Comparison of ENCODE assay signal across 8 mouse cellular contexts in genomic region chr3:41295150-41295549, GRCm38 (mm10).
DNase-seq lines count a peak whose midpoint lies in the region; ATAC-seq and TF ChIP-seq lines count a peak whose summit lies in the region.

No protein-coding gene starts in this region.

- 53% methylated on average over 8 of the region's 8 CpGs for WGBS in forebrain, embryonic 16.5 days
- 71% methylated on average over 8 of the region's 8 CpGs for WGBS in forebrain, embryonic 11.5 days
- 54% methylated on average over 8 of the region's 8 CpGs for WGBS in intestine, postnatal 0 days
- WGBS in midbrain, embryonic 15.5 days, result 73% methylated on average over 8 of the region's 8 CpGs

- no peak for DNase-seq in forebrain, embryonic 11.5 days (ENCODE audit: low spot score)
- DNase-seq in urinary bladder, postnatal 14 days (ENCODE audit: low spot score), result peak; percentile 43
- no peak for DNase-seq in urinary bladder, postnatal 25 days (ENCODE audit: low spot score)
- peak; percentile 65 for DNase-seq in heart, postnatal 4 days

- TF ChIP-seq CTCF in intestine, postnatal 0 days (IDR thresholded peaks at IDR 0.05; ENCODE audit: low read depth), result no peak

- no peak overlapping the region for H3K27ac ChIP-seq in forebrain, embryonic 16.5 days (ENCODE audit: low read length)
- H3K27ac ChIP-seq in forebrain, embryonic 11.5 days (ENCODE audit: low read depth, low read length), result no peak overlapping the region
- no peak overlapping the region for H3K27ac ChIP-seq in intestine, postnatal 0 days (ENCODE audit: low read depth, low read length)
- no peak overlapping the region for H3K27ac ChIP-seq in midbrain, embryonic 15.5 days

- 0 out of 2 replicates have a peak, but pooled peaks have one; percentile 40 for ATAC-seq in forebrain, embryonic 16.5 days
- no peak for ATAC-seq in forebrain, embryonic 11.5 days (replicated peaks; ENCODE audit: low FRiP score)
- ATAC-seq in intestine, postnatal 0 days, result no peak
- ATAC-seq in midbrain, embryonic 15.5 days (replicated peaks), result no peak
- ATAC-seq in erythroid progenitor cell, adult 5-6 weeks (replicated peaks; ENCODE audit: low FRiP score, poor library complexity, severe bottlenecking), result no peak

- 0 out of 2 replicates have a peak, but pooled peaks cover 2% of the 10 kb centered on the region for H3K4me1 ChIP-seq in forebrain, embryonic 16.5 days (replicated peaks; ENCODE audit: control insufficient read depth, insufficient read depth, low read length)
- H3K4me1 ChIP-seq in forebrain, embryonic 11.5 days (replicated peaks; ENCODE audit: control insufficient read depth, insufficient read depth, low read length), result no peaks in the 10 kb centered on the region
- peaks cover 5% of the 10 kb centered on the region; the same call in 1 of the 2 replicates for H3K4me1 ChIP-seq in intestine, postnatal 0 days (replicated peaks; ENCODE audit: control insufficient read depth, insufficient read depth, low read length)
- H3K4me1 ChIP-seq in midbrain, embryonic 15.5 days, result no peaks in the 10 kb centered on the region

- no peak overlapping the region for H3K4me3 ChIP-seq in forebrain, embryonic 16.5 days (replicated peaks; ENCODE audit: low read length)
- no peak overlapping the region for H3K4me3 ChIP-seq in forebrain, embryonic 11.5 days (ENCODE audit: low read depth, low read length)
- no peak overlapping the region for H3K4me3 ChIP-seq in intestine, postnatal 0 days (ENCODE audit: low read depth, low read length)
- no peak overlapping the region for H3K4me3 ChIP-seq in midbrain, embryonic 15.5 days

- H3K27me3 ChIP-seq in forebrain, embryonic 16.5 days (replicated peaks; ENCODE audit: control insufficient read depth, insufficient read depth, low read length), result no peaks in the 10 kb centered on the region
- no peaks in the 10 kb centered on the region for H3K27me3 ChIP-seq in forebrain, embryonic 11.5 days (ENCODE audit: control insufficient read depth, insufficient read depth, low read length)
- H3K27me3 ChIP-seq in intestine, postnatal 0 days (replicated peaks; ENCODE audit: control insufficient read depth, insufficient read depth, low read length), result no peaks in the 10 kb centered on the region
- H3K27me3 ChIP-seq in midbrain, embryonic 15.5 days (replicated peaks), result no peaks in the 10 kb centered on the region

- no peaks in the 10 kb centered on the region for H3K9me3 ChIP-seq in forebrain, embryonic 16.5 days (ENCODE audit: control insufficient read depth, low read length)
- no peaks in the 10 kb centered on the region for H3K9me3 ChIP-seq in forebrain, embryonic 11.5 days (ENCODE audit: control insufficient read depth, low read length)
- H3K9me3 ChIP-seq in intestine, postnatal 0 days (ENCODE audit: control insufficient read depth), result no peaks in the 10 kb centered on the region
- no peaks in the 10 kb centered on the region for H3K9me3 ChIP-seq in midbrain, embryonic 15.5 days

- H3K36me3 ChIP-seq in forebrain, embryonic 16.5 days (ENCODE audit: control insufficient read depth, insufficient read depth), result no peaks in the 10 kb centered on the region
- no peaks in the 10 kb centered on the region for H3K36me3 ChIP-seq in forebrain, embryonic 11.5 days (ENCODE audit: control insufficient read depth, insufficient read depth, low read length)
- H3K36me3 ChIP-seq in intestine, postnatal 0 days (ENCODE audit: control insufficient read depth, insufficient read depth), result no peaks in the 10 kb centered on the region
- no peaks in the 10 kb centered on the region for H3K36me3 ChIP-seq in midbrain, embryonic 15.5 days (replicated peaks)

- no peak overlapping the region for H3K4me2 ChIP-seq in forebrain, embryonic 16.5 days (ENCODE audit: low read length)
- no peak overlapping the region for H3K4me2 ChIP-seq in forebrain, embryonic 11.5 days (ENCODE audit: low read depth, low read length, severe bottlenecking)
- H3K4me2 ChIP-seq in intestine, postnatal 0 days (replicated peaks; ENCODE audit: low read depth), result no peak overlapping the region
- no peak overlapping the region for H3K4me2 ChIP-seq in midbrain, embryonic 15.5 days

- H3K9ac ChIP-seq in forebrain, embryonic 16.5 days (replicated peaks; ENCODE audit: low read depth, low read length), result no peak overlapping the region
- H3K9ac ChIP-seq in forebrain, embryonic 11.5 days (ENCODE audit: low read length), result no peak overlapping the region
- no peak overlapping the region for H3K9ac ChIP-seq in intestine, postnatal 0 days (ENCODE audit: low read depth, low read length)
- H3K9ac ChIP-seq in midbrain, embryonic 15.5 days, result no peak overlapping the region

Comparison
In these comparisons a context has a peak if more than half of its experiments do, and no peak if none do; other contexts are left out.
1. DNase-seq: peak in urinary bladder, postnatal 14 days (single experiment) and heart, postnatal 4 days (single experiment); none in forebrain, embryonic 11.5 days (single experiment) and urinary bladder, postnatal 25 days (single experiment).